Mouse (Mus musculus) forebrain, embryonic 12.5 days (tissue): Measurements from ENCODE around the gene Gnai3. TPM values are rescaled to one million over a fixed set of nuclear protein-coding genes. Genes with fewer than 3 reads are reported as not detected.
A peak's percentile ranks its signal among the peaks of the same experiment; 100 is the strongest.

ENCODE experiments used
- ATAC-seq: fragments of 200-750 bp; cut with Nextera tagmentation; 2 replicates; pipeline ENCODE4 v1.8.0; 2017; ENCODE audit warnings: moderate TSS enrichment; ENCODE audit not compliant: low FRiP score
- H3K27ac ChIP-seq: fragments of 300-500 bp; sonication (generic); 2 replicates; pipeline ENCODE4 v1.5.1; 2016; ENCODE audit warnings: mild to moderate bottlenecking
- H3K27me3 ChIP-seq: fragments of 300-500 bp; sonication (generic); 2 replicates; pipeline ENCODE4 v1.6.1; 2016; ENCODE audit warnings: mild to moderate bottlenecking
- H3K36me3 ChIP-seq: fragments of 300-500 bp; sonication (generic); replicated peaks from 2 replicates; pipeline ENCODE4 v1.6.1; 2016; ENCODE audit warnings: mild to moderate bottlenecking
- H3K4me1 ChIP-seq: fragments of 300-500 bp; sonication (generic); 2 replicates; pipeline ENCODE4 v1.6.1; 2016
- H3K4me2 ChIP-seq: fragments of 300-500 bp; sonication (generic); 2 replicates; pipeline ENCODE4 v1.6.1; 2016; ENCODE audit warnings: mild to moderate bottlenecking, moderate library complexity
- H3K4me3 ChIP-seq: fragments of 300-500 bp; sonication (generic); replicated peaks from 2 replicates; pipeline ENCODE4 v1.5.1; 2016; ENCODE audit warnings: mild to moderate bottlenecking
- H3K9ac ChIP-seq: fragments of 300-500 bp; sonication (generic); 2 replicates; pipeline ENCODE4 v1.6.1; 2016; ENCODE audit warnings: mild to moderate bottlenecking
- H3K9me3 ChIP-seq: fragments of 300-500 bp; sonication (generic); 2 replicates; pipeline ENCODE4 v1.6.1; 2016
- WGBS: fragments of 180-500 bp; shearing (Covaris S2); methylation state at CpG from one replicate; pipeline ENCODE4 v1.1.7; 2016; 5-methylcytosine and 5-hydroxymethylcytosine counted together
- polyA plus RNA-seq: library from polyadenylated mRNA; unstranded; fragments of >200 nt; fragmentation: Nextera tagmentation; extraction: Ambion mirVana; gene quantifications from 2 replicates; pipeline ENCODE4 v1.2.1, GENCODE M21; 2016

Gnai3 gene
- polyA plus RNA-seq, 1 experiment from 2014 or later, result 198 TPM

DNA sequence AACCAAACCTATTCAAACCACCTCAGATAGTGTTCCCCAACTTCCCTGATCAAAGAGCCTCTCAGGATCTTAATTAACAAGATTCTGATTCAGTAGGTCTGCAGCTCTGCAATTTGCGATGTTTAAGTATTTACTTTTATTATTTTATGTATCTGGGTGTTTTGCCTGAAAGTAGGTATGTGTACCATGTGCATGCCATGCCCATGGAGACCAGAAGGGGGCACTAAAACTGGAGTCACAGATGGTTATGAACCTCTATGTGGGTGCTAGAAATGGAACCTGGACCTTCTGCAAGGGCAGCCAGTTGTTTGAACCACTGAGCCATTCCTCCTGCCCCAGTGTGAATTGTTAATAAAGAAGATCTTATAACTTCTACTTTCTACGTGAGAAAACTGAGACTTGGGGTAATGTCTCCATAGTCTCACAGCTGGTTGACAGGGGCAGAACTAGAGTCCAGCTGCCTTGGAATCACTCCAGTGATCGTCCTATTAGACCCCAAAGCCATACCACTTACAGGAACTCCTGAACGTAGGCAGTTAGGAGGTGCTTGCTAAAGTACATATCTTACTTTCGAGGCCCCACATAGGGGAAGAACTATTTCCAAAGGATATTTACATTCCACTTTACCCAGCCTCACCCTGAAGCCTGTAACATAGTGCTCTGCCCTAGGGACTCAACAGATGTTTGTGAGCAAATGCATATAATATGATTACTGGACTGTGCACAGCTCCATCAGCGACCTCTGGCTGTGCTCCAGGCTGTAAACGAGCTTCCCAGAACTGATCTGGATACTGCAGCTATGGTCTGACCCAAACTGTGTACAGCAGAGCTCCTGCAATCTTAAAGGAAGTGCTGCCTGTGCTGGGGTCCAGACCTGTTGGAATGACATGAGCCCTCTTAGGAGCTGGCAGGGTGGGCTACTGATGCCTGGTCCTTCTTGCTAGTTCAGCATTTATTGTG is 33.1 kb upstream of the Gnai3 start:
- Histone ChIP-seq H3K36me3 (no peaks in the 10 kb centered on the region), H3K4me1 (peaks cover 26% of the 10 kb centered on the region), H3K9ac (no peak overlapping the region), H3K4me2 (no peak overlapping the region), H3K27me3 (0 out of 2 replicates have a peak, but pooled peaks cover 4% of the 10 kb centered on the region), H3K27ac (no peak overlapping the region), H3K9me3 (no peaks in the 10 kb centered on the region), H3K4me3 (no peak overlapping the region)
- ATAC-seq, result no peak
- WGBS, result 80% methylated on average over 7 of the region's 7 CpGs

DNA sequence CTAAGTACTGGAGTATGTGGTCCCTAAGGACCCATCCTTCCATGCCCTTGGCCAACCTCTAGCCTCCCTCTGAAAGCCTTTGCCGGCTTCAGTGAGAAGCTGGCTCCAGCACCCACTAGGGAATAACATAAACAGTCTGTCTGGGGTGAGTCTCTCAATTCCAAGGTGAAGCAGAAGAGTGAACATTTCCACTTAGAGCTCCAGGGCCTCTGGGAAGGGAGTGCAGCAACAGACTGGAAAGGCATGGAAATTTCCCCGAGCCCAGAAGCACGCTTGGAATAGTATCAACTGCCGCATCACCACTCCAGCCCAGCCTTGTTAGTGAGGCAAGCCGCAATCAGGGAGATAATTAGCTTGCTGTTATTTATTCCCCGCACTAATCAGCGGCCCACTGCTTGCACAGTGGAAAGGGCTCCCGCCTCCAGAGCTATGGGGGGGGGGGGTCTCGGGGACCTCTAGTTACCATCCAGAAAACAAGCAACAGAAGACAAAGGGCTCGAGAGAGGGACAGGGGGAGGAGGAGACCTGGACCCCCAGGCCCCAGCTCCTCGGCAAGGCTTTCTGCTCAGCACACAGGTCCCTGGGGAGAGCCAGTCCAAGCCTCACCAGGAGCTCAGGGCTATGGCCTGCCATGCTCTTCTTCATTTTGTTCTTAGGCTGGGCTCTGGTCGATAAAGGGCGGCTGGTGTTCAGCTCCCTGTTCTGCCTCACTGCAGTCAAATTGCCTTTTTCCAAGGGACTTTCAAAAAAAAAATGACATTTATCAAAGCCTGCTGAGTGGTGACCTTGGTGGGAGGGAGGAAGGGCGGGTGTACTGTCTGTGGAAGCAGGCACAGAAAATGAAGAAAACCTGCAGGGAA is 29.0 kb upstream of the Gnai3 start:
- Histone ChIP-seq H3K36me3 (no peaks in the 10 kb centered on the region), H3K4me3 (no peak overlapping the region; the same call in 1 of the 2 replicates), H3K9me3 (no peaks in the 10 kb centered on the region), H3K27me3 (peaks cover 10% of the 10 kb centered on the region), H3K9ac (peak overlapping the region; percentile 22; the same call in 1 of the 2 replicates), H3K4me2 (peak overlapping the region; percentile 37), H3K27ac (peak overlapping the region; percentile 88), H3K4me1 (peaks cover 26% of the 10 kb centered on the region)
- WGBS, result 17% methylated on average over 14 of the region's 14 CpGs
- ATAC-seq, result peak; percentile 93

DNA sequence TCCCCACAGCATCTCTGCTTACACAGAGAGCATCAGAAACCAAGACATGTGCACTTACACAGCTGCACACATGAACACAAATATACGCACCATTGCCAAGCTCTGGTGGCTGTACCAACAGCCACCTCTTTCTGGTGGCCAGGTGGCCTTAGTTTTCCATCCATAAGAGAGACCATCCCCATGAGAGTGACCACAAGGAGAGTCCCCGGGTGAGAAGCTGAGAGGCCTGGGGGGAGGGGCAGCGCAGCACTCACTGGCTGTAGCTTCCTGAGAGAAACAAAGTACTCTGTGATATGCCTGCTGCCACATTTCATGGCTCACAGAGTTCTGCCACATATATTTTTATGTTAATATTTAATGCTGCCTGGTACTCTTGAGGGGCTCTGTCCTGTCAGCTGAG is 23.3 kb upstream of the Gnai3 start:
- no peaks in the 10 kb centered on the region for H3K9me3 ChIP-seq
- no peak overlapping the region for H3K27ac ChIP-seq
- H3K4me2 ChIP-seq, result no peak overlapping the region
- no peak for ATAC-seq
- no peaks in the 10 kb centered on the region for H3K36me3 ChIP-seq
- no peak overlapping the region for H3K4me3 ChIP-seq
- H3K9ac ChIP-seq, result 0 out of 2 replicates have a peak overlapping the region, but pooled peaks have one; percentile 30
- H3K4me1 ChIP-seq, result peaks cover 49% of the 10 kb centered on the region
- WGBS, result 42% methylated on average over 3 of the region's 3 CpGs
- H3K27me3 ChIP-seq, result peaks cover 23% of the 10 kb centered on the region

DNA sequence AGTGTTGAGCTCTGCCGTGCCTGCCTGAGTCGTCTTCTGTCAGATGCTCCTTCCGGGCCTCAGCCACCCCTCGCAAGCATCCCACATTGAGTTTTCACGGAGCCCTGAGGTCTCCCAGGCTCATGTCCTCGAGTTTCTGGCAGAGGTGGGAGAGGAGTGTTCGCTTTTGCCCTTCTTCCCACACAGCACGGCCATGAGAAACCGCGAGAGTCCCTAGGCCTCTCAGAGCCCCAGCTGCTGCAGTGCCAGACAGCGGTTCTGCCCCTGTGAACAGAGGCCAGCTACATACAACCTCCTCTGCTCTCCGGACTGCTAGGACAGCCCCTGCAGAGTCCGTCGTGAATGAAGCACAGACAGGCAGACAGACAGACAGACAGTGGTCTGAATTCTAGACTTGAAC is 21.6 kb upstream of the Gnai3 start:
- Histone ChIP-seq H3K27ac (0 out of 2 replicates have a peak overlapping the region, but pooled peaks have one; percentile 31), H3K9me3 (no peaks in the 10 kb centered on the region), H3K4me1 (peaks cover 48% of the 10 kb centered on the region), H3K4me2 (no peak overlapping the region), H3K27me3 (peaks cover 16% of the 10 kb centered on the region), H3K4me3 (no peak overlapping the region), H3K9ac (no peak overlapping the region), H3K36me3 (no peaks in the 10 kb centered on the region)
- ATAC-seq, result no peak
- 33% methylated on average over 14 of the region's 14 CpGs for WGBS

DNA sequence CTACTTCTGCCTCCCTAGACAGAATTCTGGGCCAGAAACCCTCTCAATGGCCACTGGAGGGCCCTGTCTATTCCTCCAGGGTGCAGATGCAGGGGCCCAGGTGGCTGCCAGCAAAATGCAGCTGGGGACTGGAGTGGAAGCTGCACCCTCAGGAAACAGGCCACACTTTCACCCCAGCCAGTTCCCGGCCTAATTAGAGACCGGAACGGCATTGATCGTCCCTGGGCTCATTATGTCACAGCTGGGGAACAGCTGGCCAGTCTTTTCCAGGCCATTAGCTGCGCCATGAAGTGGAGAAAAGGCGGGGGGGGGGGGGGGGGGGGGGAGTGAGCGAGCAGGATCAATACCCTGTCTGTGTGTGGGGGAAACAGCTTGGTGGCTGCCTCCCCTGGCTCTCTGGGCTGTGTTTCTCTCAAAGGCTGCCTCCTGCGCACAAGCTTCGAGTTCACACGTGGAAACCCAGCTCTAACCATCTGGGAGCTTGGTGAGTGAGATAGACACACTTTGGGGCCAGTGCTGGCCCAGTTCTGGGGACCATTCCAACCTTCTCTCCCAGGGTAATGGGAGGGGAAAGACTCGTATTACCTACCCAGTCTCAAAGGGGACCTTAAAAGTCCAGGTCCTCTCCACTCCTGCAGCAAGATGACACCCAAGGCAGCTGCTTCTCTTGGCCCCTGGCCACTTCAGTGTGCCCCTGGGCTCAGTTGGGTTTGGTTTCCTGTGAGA is 20.7 kb upstream of the Gnai3 start:
- Histone ChIP-seq H3K4me2 (peak overlapping the region; percentile 21; the same call in 1 of the 2 replicates), H3K9ac (no peak overlapping the region), H3K9me3 (no peaks in the 10 kb centered on the region), H3K27me3 (peaks cover 13% of the 10 kb centered on the region), H3K27ac (peak overlapping the region; percentile 79), H3K36me3 (no peaks in the 10 kb centered on the region), H3K4me3 (no peak overlapping the region), H3K4me1 (peaks cover 48% of the 10 kb centered on the region)
- WGBS, result 4% methylated on average over 10 of the region's 11 CpGs
- peak; percentile 84 for ATAC-seq

DNA sequence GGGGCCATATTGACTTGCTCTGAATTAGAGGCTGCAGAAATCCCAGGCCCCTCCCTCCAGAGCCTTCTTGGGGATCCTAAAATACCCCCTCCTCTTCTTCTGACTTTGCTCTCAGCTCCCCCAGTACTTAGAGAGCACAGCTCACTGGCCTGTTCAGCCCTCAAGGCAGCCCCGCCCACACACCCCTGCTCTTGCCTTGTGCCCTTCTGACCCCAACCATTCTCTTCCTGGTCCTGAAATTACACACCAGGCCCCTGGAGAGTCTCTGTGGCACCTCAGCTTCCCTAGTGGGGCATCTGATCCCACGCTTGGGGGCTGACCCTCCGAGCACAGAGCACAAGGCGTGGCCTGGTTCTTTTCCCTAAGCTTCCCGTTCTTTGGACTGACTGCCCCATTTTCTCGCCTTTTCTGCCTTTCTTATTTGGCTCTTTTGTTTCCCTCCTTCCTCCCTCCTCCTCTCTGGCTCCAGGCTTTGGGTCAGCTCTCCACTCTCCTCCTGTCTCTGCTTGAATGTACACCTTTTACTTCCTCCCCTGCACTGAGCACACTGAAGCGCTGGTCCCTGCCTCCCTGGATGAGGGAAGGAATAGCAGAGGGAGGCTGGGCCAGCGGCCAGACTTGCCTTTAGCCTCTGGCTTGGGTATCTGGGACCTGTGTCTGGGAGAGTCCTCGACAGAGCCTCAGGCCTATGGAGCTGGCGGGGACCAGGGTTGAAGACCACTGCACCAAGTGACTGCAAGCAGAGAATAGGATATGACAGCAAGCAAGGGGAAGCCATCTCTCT is 19.8 kb upstream of the Gnai3 start:
- Histone ChIP-seq H3K9me3 (no peaks in the 10 kb centered on the region), H3K36me3 (no peaks in the 10 kb centered on the region), H3K27me3 (peaks cover 13% of the 10 kb centered on the region), H3K4me3 (no peak overlapping the region), H3K4me1 (peaks cover 48% of the 10 kb centered on the region), H3K27ac (peak overlapping the region; percentile 79), H3K9ac (no peak overlapping the region), H3K4me2 (peak overlapping the region; percentile 6; the same call in 1 of the 2 replicates)
- 20% methylated on average over 10 of the region's 10 CpGs for WGBS
- ATAC-seq, result peak; percentile 13; the same call in 1 of the 2 replicates

DNA sequence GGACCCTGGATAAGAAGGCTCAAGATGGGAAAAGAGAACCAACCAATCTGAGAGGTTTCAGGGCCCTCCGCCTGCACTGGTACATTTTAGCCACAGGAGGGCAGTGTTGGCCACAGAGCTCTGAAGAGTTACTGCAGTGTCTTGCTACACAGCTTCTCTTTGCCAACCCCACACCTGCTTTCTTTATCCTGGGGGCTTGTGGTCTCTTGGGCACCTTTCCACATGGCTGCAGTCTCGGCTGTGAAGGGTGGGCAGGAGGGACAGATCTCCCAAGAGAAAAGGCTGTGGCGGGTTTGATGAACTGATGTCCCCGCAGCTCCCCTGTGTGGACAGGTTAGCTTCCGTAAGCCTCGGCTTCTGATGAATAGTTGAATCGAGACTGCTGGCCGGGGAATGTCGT is 18.9 kb upstream of the Gnai3 start:
- Histone ChIP-seq H3K4me2 (peak overlapping the region; percentile 34), H3K9me3 (no peaks in the 10 kb centered on the region), H3K4me1 (peaks cover 48% of the 10 kb centered on the region), H3K4me3 (no peak overlapping the region), H3K36me3 (no peaks in the 10 kb centered on the region), H3K27ac (no peak overlapping the region), H3K27me3 (peaks cover 13% of the 10 kb centered on the region), H3K9ac (no peak overlapping the region)
- 18% methylated on average over 9 of the region's 9 CpGs for WGBS
- ATAC-seq, result peak; percentile 72

DNA sequence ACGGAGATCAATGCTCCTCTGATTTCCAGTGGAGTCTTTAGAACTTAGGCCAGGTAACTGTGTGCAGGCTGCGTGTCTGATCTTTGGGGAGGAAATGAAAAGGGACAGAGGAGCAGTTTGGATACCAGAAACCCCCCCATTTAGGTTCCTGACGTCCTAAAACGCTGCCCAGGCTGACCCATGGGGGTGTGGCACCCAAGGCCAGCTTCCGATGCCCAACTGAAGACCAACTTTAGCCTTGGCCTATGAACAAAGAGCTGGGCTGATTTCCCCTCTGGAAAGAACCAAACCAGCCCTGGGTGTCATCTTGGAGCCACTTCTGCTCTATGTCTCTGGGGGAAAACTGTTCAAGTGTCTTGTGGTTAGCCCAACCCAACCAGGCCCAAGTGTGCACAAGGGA is 18.1 kb upstream of the Gnai3 start:
- peaks cover 46% of the 10 kb centered on the region for H3K4me1 ChIP-seq
- H3K27me3 ChIP-seq, result peaks cover 13% of the 10 kb centered on the region
- H3K36me3 ChIP-seq, result no peaks in the 10 kb centered on the region
- H3K4me2 ChIP-seq, result no peak overlapping the region
- no peak overlapping the region for H3K9ac ChIP-seq
- 72% methylated on average over 5 of the region's 5 CpGs for WGBS
- H3K9me3 ChIP-seq, result no peaks in the 10 kb centered on the region
- H3K27ac ChIP-seq, result no peak overlapping the region
- ATAC-seq, result no peak
- H3K4me3 ChIP-seq, result no peak overlapping the region

DNA sequence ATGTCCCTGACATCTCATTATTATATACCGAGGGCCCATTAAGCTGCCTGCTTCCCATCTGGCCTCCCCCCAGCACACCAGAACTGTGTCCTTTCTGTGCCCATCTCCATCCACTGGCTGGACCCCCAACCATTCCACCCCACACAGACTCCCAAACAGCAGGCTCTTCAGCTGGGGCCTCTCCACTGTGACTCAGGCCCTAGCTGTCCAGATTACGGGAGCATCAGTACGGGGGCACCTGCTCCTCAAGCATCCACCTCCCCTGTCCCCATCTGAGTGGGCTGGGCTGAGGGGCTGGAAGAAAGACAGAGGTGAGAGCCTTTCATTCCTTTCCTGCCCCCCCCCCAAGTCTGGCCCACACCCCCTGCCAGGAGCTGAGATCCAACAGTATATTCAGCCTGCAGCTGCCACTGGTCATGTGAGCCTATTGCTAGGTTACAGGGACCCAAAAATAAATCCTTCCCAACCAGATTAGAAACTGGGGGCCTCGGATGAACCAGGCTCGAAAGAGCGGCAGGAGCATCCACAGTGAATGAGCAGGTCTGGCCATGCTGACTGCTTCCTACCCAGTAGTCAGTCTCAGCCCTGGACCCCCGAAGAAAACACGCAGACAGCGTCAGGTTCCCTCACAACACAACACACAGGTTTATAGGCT is 12.6 kb upstream of the Gnai3 start:
- Histone ChIP-seq H3K4me3 (no peak overlapping the region), H3K27ac (peak overlapping the region; percentile 62), H3K36me3 (no peaks in the 10 kb centered on the region), H3K27me3 (no peaks in the 10 kb centered on the region; the same call in 1 of the 2 replicates), H3K4me1 (peaks cover 20% of the 10 kb centered on the region), H3K9me3 (no peaks in the 10 kb centered on the region), H3K4me2 (no peak overlapping the region), H3K9ac (no peak overlapping the region)
- WGBS, result 52% methylated on average over 9 of the region's 9 CpGs
- peak; percentile 39; the same call in 1 of the 2 replicates for ATAC-seq

DNA sequence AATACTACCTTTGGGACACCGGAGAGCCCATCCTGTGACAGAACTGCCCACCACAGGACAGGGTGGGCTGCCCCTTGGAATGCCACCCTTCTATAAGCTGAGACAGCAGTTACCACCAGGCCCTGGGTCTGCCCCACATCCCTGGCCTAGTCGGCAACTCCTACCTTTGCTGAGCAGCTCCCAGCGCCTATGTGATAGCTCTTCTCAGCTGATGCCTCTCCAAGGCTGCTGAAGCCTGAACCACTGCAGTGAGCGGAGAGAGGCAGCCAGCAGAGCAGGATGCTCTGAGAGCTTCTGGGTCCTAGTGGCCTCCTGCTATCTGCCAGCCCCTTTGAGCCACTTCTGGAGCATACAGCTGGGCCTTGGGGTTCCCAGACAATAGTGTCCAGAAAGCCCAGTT is 8.7 kb upstream of the Gnai3 start, which contains the start of gene Gpr61:
Gene Gpr61, minus strand, starts transcription at position 227 of the 400 bp plus-strand sequence.
- Histone ChIP-seq H3K9ac (no peak within 1 kb of the TSS), H3K27me3 (no peaks in the 10 kb centered on the region), H3K36me3 (no peaks in the 10 kb centered on the region), H3K27ac (no peak within 1 kb of the TSS), H3K4me2 (no peak within 1 kb of the TSS), H3K9me3 (no peaks in the 10 kb centered on the region), H3K4me3 (no peak within 1 kb of the TSS), H3K4me1 (peaks cover 20% of the 10 kb centered on the region)
- no peak for ATAC-seq
- WGBS, result 50% methylated on average over 4 of the region's 4 CpGs

DNA sequence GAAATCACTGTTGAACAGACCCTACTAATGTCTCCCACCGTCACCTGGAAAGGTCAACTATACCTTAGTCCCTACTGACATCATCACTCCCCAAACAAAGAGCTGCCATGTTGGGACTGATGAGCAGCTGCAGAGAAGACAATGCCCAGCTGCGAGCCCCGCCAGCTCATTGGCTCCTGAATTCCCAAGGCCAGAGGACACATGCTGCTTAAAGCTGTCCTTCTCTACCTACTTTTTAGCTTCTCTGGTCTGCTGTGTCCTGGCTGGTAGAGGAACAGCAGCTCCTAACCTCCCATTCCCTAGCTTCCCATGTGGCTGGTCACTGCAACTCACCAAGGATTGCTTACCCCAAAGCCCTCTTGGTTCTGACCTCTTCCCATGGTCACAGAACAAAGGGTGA is 6.3 kb upstream of the Gnai3 start:
- no peak overlapping the region for H3K27ac ChIP-seq
- H3K4me2 ChIP-seq, result no peak overlapping the region
- no peak for ATAC-seq
- no peaks in the 10 kb centered on the region for H3K36me3 ChIP-seq
- no peak overlapping the region for H3K4me3 ChIP-seq
- H3K9me3 ChIP-seq, result no peaks in the 10 kb centered on the region
- no peak overlapping the region for H3K9ac ChIP-seq
- H3K4me1 ChIP-seq, result peaks cover 9% of the 10 kb centered on the region
- no peaks in the 10 kb centered on the region for H3K27me3 ChIP-seq
- 92% methylated on average over 3 of the region's 3 CpGs for WGBS
